Mouse (Mus musculus) hindbrain, embryonic 14.5 days (tissue): ENCODE measurements at regions not wholly inside any gene's neighbourhood (a gene's known extent, or its start where the extent isn't known, plus 50 kb on each side); places are given as distances from the start of the nearest gene placed in this dataset.

Experiments
- ATAC-seq: fragments of 200-750 bp; cut with Nextera tagmentation; 2 replicates; pipeline ENCODE4 v1.8.0; 2017; ENCODE audit warnings: moderate number of reproducible peaks, mild to moderate bottlenecking, moderate TSS enrichment, moderate library complexity; ENCODE audit not compliant: low FRiP score
- DNase-seq: peaks from one replicate; pipeline ENCODE4 v3.0.0-alpha.2; 2015; ENCODE audit warnings: low spot score
- H3K27ac ChIP-seq: fragments of 300-500 bp; sonication (generic); 2 replicates; pipeline ENCODE4 v1.5.1; 2014; ENCODE audit warnings: mild to moderate bottlenecking, moderate library complexity
- H3K27me3 ChIP-seq: fragments of 300-500 bp; sonication (generic); 2 replicates; pipeline ENCODE4 v1.6.1; 2014; ENCODE audit warnings: mild to moderate bottlenecking, low read length, mixed read lengths; ENCODE audit not compliant: control insufficient read depth, insufficient read depth
- H3K36me3 ChIP-seq: fragments of 300-500 bp; sonication (generic); replicated peaks from 2 replicates; pipeline ENCODE4 v1.6.1; 2014; ENCODE audit not compliant: control insufficient read depth, insufficient read depth
- H3K4me1 ChIP-seq: fragments of 300-500 bp; sonication (generic); replicated peaks from 2 replicates; pipeline ENCODE4 v1.6.1; 2014; ENCODE audit warnings: antibody characterized with exemption, low read length, mixed read lengths; ENCODE audit not compliant: control insufficient read depth, insufficient read depth
- H3K4me2 ChIP-seq: fragments of 300-500 bp; sonication (generic); replicated peaks from 2 replicates; pipeline ENCODE4 v1.6.1; 2014; ENCODE audit warnings: mild to moderate bottlenecking, moderate library complexity
- H3K4me3 ChIP-seq: fragments of 300-500 bp; sonication (generic); replicated peaks from 2 replicates; pipeline ENCODE4 v1.5.1; 2014; ENCODE audit warnings: mild to moderate bottlenecking, low read length
- H3K9ac ChIP-seq: fragments of 300-500 bp; sonication (generic); 2 replicates; pipeline ENCODE4 v1.6.1; 2014
- H3K9me3 ChIP-seq: fragments of 300-500 bp; sonication (generic); 2 replicates; pipeline ENCODE4 v1.6.1; 2016; ENCODE audit warnings: low read length; ENCODE audit not compliant: control insufficient read depth
- WGBS: fragments of 180-500 bp; shearing (Covaris S2); extraction: QIAGEN DNeasy Blood & Tissue Kit; methylation state at CpG from one replicate; pipeline ENCODE4 v1.1.7; 2014; 5-methylcytosine and 5-hydroxymethylcytosine counted together

DNA sequence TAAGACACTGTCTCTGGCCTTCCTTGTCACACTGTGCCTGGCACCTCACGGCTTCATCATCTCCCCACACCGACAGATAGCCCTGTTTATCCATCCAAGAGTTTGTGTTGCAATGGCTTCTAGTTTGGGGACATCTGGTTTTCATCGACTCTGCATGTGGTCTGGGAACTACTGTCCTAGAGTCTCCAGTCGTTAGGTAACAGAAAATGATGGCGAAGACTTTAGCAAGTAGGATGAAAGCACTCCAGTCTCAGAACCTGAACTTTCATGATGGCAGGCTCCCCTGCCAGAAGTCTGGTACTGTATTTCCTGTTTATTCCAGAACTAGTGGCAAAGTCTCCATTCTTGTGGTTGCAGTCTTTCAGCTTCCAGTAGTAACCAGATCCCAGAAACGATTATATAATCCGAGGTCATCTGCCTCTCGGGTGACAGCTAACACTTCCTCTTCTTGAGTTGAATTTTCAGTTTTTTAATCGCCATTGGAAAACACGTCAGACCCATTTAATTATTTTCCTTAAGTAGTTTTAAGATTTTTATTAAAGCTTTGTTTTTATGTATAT, 81.1 kb upstream of the Supt20 start:
- no peak overlapping the region for H3K9ac ChIP-seq
- no peak for DNase-seq
- no peak for ATAC-seq
- 84% methylated on average over 10 of the region's 10 CpGs for WGBS
- H3K36me3 ChIP-seq = no peaks in the 10 kb centered on the region
- H3K4me2 ChIP-seq = no peak overlapping the region
- no peak overlapping the region for H3K27ac ChIP-seq
- no peaks in the 10 kb centered on the region for H3K27me3 ChIP-seq
- no peaks in the 10 kb centered on the region for H3K9me3 ChIP-seq
- no peaks in the 10 kb centered on the region for H3K4me1 ChIP-seq
- H3K4me3 ChIP-seq = no peak overlapping the region

DNA sequence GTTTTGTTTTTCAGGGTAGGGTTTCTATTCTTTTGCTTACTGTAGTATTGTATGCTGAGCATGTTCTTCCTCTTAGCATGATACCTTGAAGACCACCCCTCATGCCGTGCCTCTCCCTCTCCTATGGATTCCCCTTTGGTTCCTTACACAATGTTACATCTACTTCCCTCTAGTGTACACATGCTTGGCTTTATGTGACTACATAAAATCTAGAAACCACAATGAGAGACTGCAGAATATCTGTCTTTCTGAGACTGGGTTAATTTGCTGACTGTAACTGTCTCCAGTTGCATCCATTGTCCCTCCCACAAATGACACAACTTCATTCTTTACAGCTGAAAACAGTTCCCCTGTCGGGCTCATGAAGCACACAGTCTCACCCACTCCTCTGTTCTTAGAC, 78.8 kb upstream of the Supt20 start:
- Histone ChIP-seq H3K4me2 (no peak overlapping the region), H3K9me3 (0 out of 2 replicates have a peak, but pooled peaks cover 3% of the 10 kb centered on the region), H3K9ac (no peak overlapping the region), H3K4me3 (no peak overlapping the region), H3K27me3 (no peaks in the 10 kb centered on the region), H3K4me1 (no peaks in the 10 kb centered on the region), H3K36me3 (no peaks in the 10 kb centered on the region), H3K27ac (no peak overlapping the region)
- 74% methylated on average over 2 of the region's 2 CpGs for WGBS
- no peak for ATAC-seq
- DNase-seq = no peak

DNA sequence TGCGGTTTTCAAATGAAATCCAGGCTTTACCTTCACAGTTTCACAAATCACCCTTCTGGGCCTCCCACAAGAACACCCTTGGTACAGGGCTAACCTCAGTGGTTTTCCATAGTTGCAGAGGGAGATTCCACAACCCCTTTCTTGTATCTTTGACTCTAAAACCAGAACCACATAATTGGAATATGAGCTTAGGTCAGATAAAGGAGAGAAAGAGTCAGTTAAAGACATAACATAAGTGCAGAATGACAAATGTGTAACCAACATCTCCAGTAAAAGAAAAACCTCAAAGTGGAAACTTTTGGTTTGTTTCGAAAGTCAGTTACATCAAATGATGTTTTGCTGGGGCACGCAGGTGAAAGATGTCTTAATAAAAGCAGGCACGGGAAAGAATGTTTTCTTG, 75.3 kb upstream of the Supt20 start:
- 0 out of 2 replicates have a peak, but pooled peaks cover 3% of the 10 kb centered on the region for H3K9me3 ChIP-seq
- ATAC-seq = no peak
- WGBS = 94% methylated on average over 4 of the region's 4 CpGs
- H3K4me1 ChIP-seq = no peaks in the 10 kb centered on the region
- H3K27me3 ChIP-seq = no peaks in the 10 kb centered on the region
- H3K36me3 ChIP-seq = no peaks in the 10 kb centered on the region
- H3K27ac ChIP-seq = no peak overlapping the region
- DNase-seq = no peak
- H3K4me3 ChIP-seq = no peak overlapping the region
- no peak overlapping the region for H3K9ac ChIP-seq
- no peak overlapping the region for H3K4me2 ChIP-seq

DNA sequence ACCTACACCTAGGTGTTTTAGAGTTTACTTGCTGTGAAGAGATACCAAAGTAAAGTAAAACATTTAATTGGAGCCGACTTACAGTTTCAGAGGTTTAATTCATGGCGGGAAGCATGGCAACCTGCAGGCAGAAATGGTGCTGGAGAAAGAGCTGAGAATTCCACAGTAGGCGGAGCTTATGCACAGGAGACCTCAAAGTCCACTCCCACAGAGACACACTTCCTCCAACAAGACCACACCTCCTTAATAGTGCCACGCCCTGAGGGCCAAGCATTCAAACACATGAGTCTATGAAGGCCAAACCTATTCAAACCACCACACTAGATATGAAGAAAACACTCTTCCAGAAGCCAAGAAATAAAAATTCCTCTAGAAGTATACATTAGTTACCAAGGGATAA, 74.3 kb upstream of the Supt20 start:
- H3K36me3 ChIP-seq = no peaks in the 10 kb centered on the region
- no peak for DNase-seq
- H3K9me3 ChIP-seq = 0 out of 2 replicates have a peak, but pooled peaks cover 3% of the 10 kb centered on the region
- no peak for ATAC-seq
- H3K4me1 ChIP-seq = no peaks in the 10 kb centered on the region
- 97% methylated on average over 4 of the region's 4 CpGs for WGBS
- no peak overlapping the region for H3K27ac ChIP-seq
- H3K27me3 ChIP-seq = no peaks in the 10 kb centered on the region
- H3K4me3 ChIP-seq = no peak overlapping the region
- no peak overlapping the region for H3K9ac ChIP-seq
- no peak overlapping the region for H3K4me2 ChIP-seq

DNA sequence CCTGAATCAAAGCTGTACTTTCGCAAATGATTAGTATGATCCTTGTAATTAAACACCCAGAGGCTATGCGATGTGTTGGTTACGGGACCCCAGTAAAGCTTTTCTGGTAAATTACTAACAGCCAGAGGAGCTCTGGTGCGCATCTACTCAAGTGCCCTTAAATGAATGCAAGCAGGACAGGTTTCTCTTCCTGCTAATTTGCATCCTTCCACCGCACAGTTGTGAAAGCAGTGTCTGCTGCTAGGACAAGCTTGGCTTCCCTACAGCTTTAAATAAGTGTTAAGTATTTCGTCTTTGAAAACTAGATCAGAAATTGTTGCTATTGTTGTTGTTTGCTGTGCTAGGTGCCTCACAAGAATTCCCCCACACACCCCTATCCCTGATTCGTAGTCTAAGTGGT, 62.4 kb upstream of the Supt20 start:
- Histone ChIP-seq H3K4me1 (no peaks in the 10 kb centered on the region), H3K27me3 (no peaks in the 10 kb centered on the region), H3K27ac (no peak overlapping the region), H3K4me2 (no peak overlapping the region), H3K4me3 (no peak overlapping the region), H3K9me3 (peaks cover 15% of the 10 kb centered on the region), H3K36me3 (no peaks in the 10 kb centered on the region), H3K9ac (no peak overlapping the region)
- ATAC-seq (no peak), DNase-seq (no peak)
- WGBS = 88% methylated on average over 7 of the region's 7 CpGs

DNA sequence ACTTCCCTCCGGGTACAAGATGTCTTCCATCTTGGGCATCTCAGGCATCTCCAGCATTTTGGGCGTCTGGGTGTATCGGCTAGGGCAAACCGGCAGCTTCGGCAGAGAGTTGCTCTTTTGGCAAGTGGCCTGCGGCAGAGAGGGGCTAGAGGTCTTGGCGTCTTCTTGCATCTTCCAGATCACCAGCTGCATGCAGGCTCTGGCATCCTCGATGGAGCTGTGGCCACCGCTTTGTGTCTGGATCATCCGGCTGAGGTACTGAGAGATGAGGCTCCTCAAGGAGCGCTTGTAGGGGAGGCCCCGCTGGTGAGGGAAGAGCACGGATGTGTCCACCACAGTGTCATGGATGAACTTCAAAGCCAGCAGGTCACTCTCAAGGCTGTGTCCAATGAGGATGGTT, 59.9 kb upstream of the Supt20 start:
- Histone ChIP-seq H3K4me2 (no peak overlapping the region), H3K36me3 (no peaks in the 10 kb centered on the region), H3K4me1 (no peaks in the 10 kb centered on the region), H3K27me3 (no peaks in the 10 kb centered on the region), H3K9ac (no peak overlapping the region), H3K27ac (no peak overlapping the region), H3K9me3 (peaks cover 15% of the 10 kb centered on the region), H3K4me3 (no peak overlapping the region)
- 99% methylated on average over 13 of the region's 13 CpGs for WGBS
- ATAC-seq (no peak), DNase-seq (no peak)

DNA sequence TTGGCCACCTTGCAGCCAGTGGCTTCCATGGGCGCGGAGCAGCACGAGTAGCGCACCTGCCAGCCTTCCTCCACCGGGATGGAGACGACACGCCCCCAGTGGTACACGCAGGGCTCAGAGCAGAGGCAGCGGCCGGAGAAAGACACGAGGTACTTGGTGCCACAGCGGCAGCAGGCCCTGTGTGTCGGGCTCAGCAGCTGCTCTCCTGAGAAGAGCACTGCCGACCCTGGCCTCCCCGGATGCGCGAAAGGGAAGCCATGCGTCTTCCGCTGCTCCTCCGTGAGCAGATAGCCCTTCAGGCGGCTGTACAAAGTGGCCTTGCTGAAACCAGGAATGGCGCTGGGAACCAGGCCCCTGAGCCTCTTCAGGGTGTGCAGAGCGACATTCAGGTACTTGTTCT, 59.2 kb upstream of the Supt20 start:
- Histone ChIP-seq H3K4me2 (no peak overlapping the region), H3K9me3 (peaks cover 15% of the 10 kb centered on the region), H3K36me3 (no peaks in the 10 kb centered on the region), H3K27ac (no peak overlapping the region), H3K27me3 (no peaks in the 10 kb centered on the region), H3K9ac (no peak overlapping the region), H3K4me3 (no peak overlapping the region), H3K4me1 (no peaks in the 10 kb centered on the region)
- DNase-seq (no peak), ATAC-seq (no peak)
- WGBS = 95% methylated on average over 23 of the region's 23 CpGs

DNA sequence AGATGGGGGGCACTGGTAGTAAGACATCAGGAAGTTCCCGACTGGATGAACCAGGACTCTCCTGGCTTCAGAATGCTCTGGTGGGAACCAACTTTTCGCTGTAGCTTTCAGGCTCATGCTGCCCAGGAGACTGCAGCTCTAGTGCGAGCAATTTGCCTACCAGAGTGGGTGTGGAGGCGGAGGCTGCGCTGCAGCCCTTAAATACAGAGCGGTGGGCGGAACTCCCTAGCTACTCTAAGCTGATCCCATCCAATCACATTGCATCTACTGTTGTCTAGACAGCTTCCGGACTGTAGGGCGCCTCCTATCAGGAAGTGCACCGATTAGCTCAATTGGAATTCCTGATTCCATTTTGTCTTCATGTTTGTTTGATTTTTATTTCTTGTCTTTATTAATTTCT, 58.2 kb upstream of the Supt20 start:
- 95% methylated on average over 10 of the region's 10 CpGs for WGBS
- Histone ChIP-seq H3K27me3 (no peaks in the 10 kb centered on the region), H3K4me3 (no peak overlapping the region), H3K4me2 (no peak overlapping the region), H3K9me3 (peaks cover 15% of the 10 kb centered on the region), H3K36me3 (no peaks in the 10 kb centered on the region), H3K9ac (no peak overlapping the region), H3K27ac (no peak overlapping the region), H3K4me1 (no peaks in the 10 kb centered on the region)
- no peak for ATAC-seq
- DNase-seq = no peak
